Mouse (Mus musculus) limb, embryonic 12.5 days (tissue): ENCODE data around the gene Ubqln2. TPM values are rescaled to one million over a fixed set of nuclear protein-coding genes. Genes with fewer than 3 reads are reported as not detected.

Experiments
- ATAC-seq: fragments of 200-750 bp; cut with Nextera tagmentation; 2 replicates; pipeline ENCODE4 v1.8.0; 2017; ENCODE audit warnings: low read depth, moderate TSS enrichment; ENCODE audit not compliant: insufficient number of reproducible peaks, insufficient read depth, low FRiP score, low TSS enrichment
- H3K27ac ChIP-seq: fragments of 300-500 bp; sonication (generic); 2 replicates; pipeline ENCODE4 v1.5.1; 2016; ENCODE audit warnings: mild to moderate bottlenecking, moderate library complexity
- H3K27me3 ChIP-seq: fragments of 300-500 bp; sonication (generic); 2 replicates; pipeline ENCODE4 v1.6.1; 2016; ENCODE audit warnings: mild to moderate bottlenecking, moderate library complexity
- H3K36me3 ChIP-seq: fragments of 300-500 bp; sonication (generic); 2 replicates; pipeline ENCODE4 v1.6.1; 2016; ENCODE audit warnings: mild to moderate bottlenecking, moderate library complexity
- H3K4me1 ChIP-seq: fragments of 300-500 bp; sonication (generic); replicated peaks from 2 replicates; pipeline ENCODE4 v1.6.1; 2016
- H3K4me2 ChIP-seq: fragments of 300-500 bp; sonication (generic); 2 replicates; pipeline ENCODE4 v1.6.1; 2016; ENCODE audit warnings: mild to moderate bottlenecking, moderate library complexity
- H3K4me3 ChIP-seq: fragments of 300-500 bp; sonication (generic); replicated peaks from 2 replicates; pipeline ENCODE4 v1.5.1; 2016; ENCODE audit warnings: mild to moderate bottlenecking
- H3K9ac ChIP-seq: fragments of 300-500 bp; sonication (generic); replicated peaks from 2 replicates; pipeline ENCODE4 v1.6.1; 2016; ENCODE audit warnings: mild to moderate bottlenecking, moderate library complexity
- H3K9me3 ChIP-seq: fragments of 300-500 bp; sonication (generic); 2 replicates; pipeline ENCODE4 v1.6.1; 2016; ENCODE audit warnings: mild to moderate bottlenecking, moderate library complexity
- WGBS: fragments of 180-500 bp; shearing (Covaris S2); methylation state at CpG from one replicate; pipeline ENCODE4 v1.1.7; 2016; 5-methylcytosine and 5-hydroxymethylcytosine counted together
- polyA plus RNA-seq: library from polyadenylated mRNA; unstranded; fragments of >200 nt; fragmentation: Nextera tagmentation; extraction: Ambion mirVana; gene quantifications from 2 replicates; pipeline ENCODE4 v1.2.1, GENCODE M21; 2016

Gene Ubqln2
- 27.3 and 32.8 TPM in 2 replicates for polyA plus RNA-seq

GRCm38 (mm10) chrX:153497688-153498516 is at the start of gene Ubqln2:
Ubqln2 (plus strand) TSS chrX:153498227.
- peak within 1 kb of the TSS; percentile 95 for H3K27ac ChIP-seq
- H3K9me3 ChIP-seq = no peaks in the 10 kb centered on the region
- 11% methylated on average over 51 of the region's 76 CpGs for WGBS
- ATAC-seq = peak; percentile 93
- H3K27me3 ChIP-seq = no peaks in the 10 kb centered on the region; the same call in 1 of the 2 replicates
- peak within 1 kb of the TSS; percentile 59 for H3K4me3 ChIP-seq
- H3K4me1 ChIP-seq = 0 out of 2 replicates have a peak, but pooled peaks cover 4% of the 10 kb centered on the region
- peak within 1 kb of the TSS; percentile 76 for H3K4me2 ChIP-seq
- no peaks in the 10 kb centered on the region for H3K36me3 ChIP-seq
- peak within 1 kb of the TSS; percentile 83 for H3K9ac ChIP-seq

DNA sequence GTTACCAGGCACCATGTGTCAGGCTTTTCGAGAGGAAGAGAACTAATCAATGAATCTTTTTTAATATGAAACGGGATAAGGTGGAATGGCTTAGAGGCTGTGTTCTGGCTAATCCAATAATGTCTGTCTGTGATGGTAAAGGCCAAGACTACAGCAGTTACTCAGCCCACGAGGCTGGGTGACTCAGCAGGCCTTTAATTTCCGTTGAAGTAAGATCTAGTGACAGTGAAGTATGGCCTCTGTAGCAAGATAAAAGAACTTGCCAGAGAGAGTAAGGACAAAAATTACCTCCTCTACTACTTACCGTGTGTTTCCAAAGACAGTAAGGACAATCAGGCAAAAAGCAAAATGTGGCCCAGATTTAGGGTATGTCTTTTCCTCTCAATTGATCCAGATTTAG is 46.1 kb upstream of the Ubqln2 start:
- Histone ChIP-seq H3K27ac (no peak overlapping the region), H3K27me3 (no peaks in the 10 kb centered on the region), H3K4me1 (no peaks in the 10 kb centered on the region), H3K4me3 (no peak overlapping the region), H3K36me3 (no peaks in the 10 kb centered on the region), H3K9ac (no peak overlapping the region), H3K9me3 (no peaks in the 10 kb centered on the region), H3K4me2 (no peak overlapping the region)
- ATAC-seq = no peak
- WGBS = 59% methylated on average over 5 of the region's 5 CpGs

DNA sequence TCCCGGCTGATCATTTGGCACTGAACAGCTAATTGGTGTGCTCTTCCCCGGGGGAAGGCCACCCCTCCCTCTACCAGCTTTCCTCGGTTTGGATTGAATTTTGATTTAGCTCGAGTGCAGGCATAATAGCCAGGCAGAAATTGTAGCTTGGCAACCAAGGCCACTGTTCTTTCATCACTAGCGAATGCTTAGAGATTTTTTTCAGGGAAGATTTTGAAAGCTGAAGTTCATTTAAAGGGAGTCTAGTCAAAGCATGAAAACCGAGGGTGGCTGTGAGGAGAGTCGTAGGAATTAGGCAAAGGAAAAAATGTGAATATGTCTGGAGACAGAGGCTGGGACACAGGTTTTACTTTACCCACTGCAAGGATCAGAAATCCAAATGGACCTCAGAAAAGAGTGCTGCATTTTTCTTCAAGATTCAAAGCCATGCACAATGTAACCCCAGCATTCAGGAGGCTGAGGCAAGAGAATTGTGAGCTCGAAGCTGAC is 21.2 kb upstream of the Ubqln2 start:
- Histone ChIP-seq H3K9me3 (no peaks in the 10 kb centered on the region), H3K27me3 (no peaks in the 10 kb centered on the region), H3K9ac (no peak overlapping the region), H3K27ac (no peak overlapping the region), H3K4me1 (no peaks in the 10 kb centered on the region), H3K36me3 (no peaks in the 10 kb centered on the region), H3K4me3 (no peak overlapping the region), H3K4me2 (no peak overlapping the region)
- 68% methylated on average over 8 of the region's 8 CpGs for WGBS
- ATAC-seq = no peak

GRCm38 (mm10) chrX:153492326-153492725 is 5.7 kb upstream of the Ubqln2 start:
- Histone ChIP-seq H3K9ac (no peak overlapping the region), H3K27me3 (no peaks in the 10 kb centered on the region), H3K4me3 (no peak overlapping the region), H3K27ac (no peak overlapping the region), H3K4me2 (no peak overlapping the region), H3K36me3 (no peaks in the 10 kb centered on the region), H3K9me3 (no peaks in the 10 kb centered on the region), H3K4me1 (no peaks in the 10 kb centered on the region)
- WGBS = 42% methylated on average over 3 of the region's 3 CpGs
- ATAC-seq = no peak

- peak overlapping the region; percentile 76 for H3K4me2 ChIP-seq
- no peaks in the 10 kb centered on the region for H3K36me3 ChIP-seq
- H3K9me3 ChIP-seq = no peaks in the 10 kb centered on the region
- ATAC-seq = peak; percentile 1; the same call in 1 of the 2 replicates
- peak overlapping the region; percentile 83 for H3K9ac ChIP-seq
- peak overlapping the region; percentile 95 for H3K27ac ChIP-seq
- WGBS = 12% methylated on average over 30 of the region's 30 CpGs
- H3K4me1 ChIP-seq = 0 out of 2 replicates have a peak, but pooled peaks cover 4% of the 10 kb centered on the region
- H3K4me3 ChIP-seq = peak overlapping the region; percentile 59
- no peaks in the 10 kb centered on the region; the same call in 1 of the 2 replicates for H3K27me3 ChIP-seq
Measured at GRCm38 (mm10) chrX:153498665-153499293, 752 bp downstream of the Ubqln2 start.

- peak overlapping the region; percentile 73 for H3K27ac ChIP-seq
- WGBS = 21% methylated on average over 32 of the region's 32 CpGs
- peak overlapping the region; percentile 76 for H3K4me2 ChIP-seq
- no peaks in the 10 kb centered on the region for H3K36me3 ChIP-seq
- peak overlapping the region; percentile 83 for H3K9ac ChIP-seq
- peak overlapping the region; percentile 59 for H3K4me3 ChIP-seq
- H3K4me1 ChIP-seq = 0 out of 2 replicates have a peak, but pooled peaks cover 4% of the 10 kb centered on the region
- ATAC-seq = no peak
- no peaks in the 10 kb centered on the region; the same call in 1 of the 2 replicates for H3K27me3 ChIP-seq
- no peaks in the 10 kb centered on the region for H3K9me3 ChIP-seq
Measured at GRCm38 (mm10) chrX:153499294-153500046, 1.4 kb downstream of the Ubqln2 start.

- peak overlapping the region; percentile 76 for H3K4me2 ChIP-seq
- H3K9ac ChIP-seq = peak overlapping the region; percentile 83
- H3K4me3 ChIP-seq = peak overlapping the region; percentile 59
- H3K9me3 ChIP-seq = no peaks in the 10 kb centered on the region
- 0 out of 2 replicates have a peak, but pooled peaks cover 4% of the 10 kb centered on the region for H3K4me1 ChIP-seq
- H3K27me3 ChIP-seq = no peaks in the 10 kb centered on the region; the same call in 1 of the 2 replicates
- 16% methylated on average over 12 of the region's 12 CpGs for WGBS
- H3K36me3 ChIP-seq = no peaks in the 10 kb centered on the region
- H3K27ac ChIP-seq = peak overlapping the region; percentile 73
- ATAC-seq = no peak
Measured at GRCm38 (mm10) chrX:153500047-153500345, 2.0 kb downstream of the Ubqln2 start.

DNA sequence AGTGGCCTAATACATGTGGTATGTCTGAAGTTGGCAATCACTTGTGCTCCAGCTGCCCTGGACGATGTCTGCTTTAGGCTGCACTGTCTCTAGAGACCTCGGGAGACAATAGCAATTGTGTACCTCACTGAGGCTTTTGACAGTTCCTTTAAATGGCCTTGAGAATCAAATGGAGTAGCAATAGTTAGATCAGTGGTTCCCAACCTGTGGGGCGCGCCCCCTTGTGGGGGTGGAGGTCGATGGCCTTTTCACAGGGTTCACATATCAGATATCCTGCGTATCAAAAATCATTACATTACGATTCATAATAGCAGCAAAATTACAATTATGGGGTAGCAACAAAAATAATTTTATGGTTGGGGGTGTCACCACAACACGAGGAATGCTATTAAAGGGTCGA is 7.9 kb downstream of the Ubqln2 start:
- no peaks in the 10 kb centered on the region for H3K9me3 ChIP-seq
- H3K27me3 ChIP-seq = no peaks in the 10 kb centered on the region
- ATAC-seq = no peak
- 0 out of 2 replicates have a peak, but pooled peaks cover 4% of the 10 kb centered on the region for H3K4me1 ChIP-seq
- H3K4me3 ChIP-seq = no peak overlapping the region
- no peak overlapping the region for H3K4me2 ChIP-seq
- 49% methylated on average over 9 of the region's 9 CpGs for WGBS
- no peak overlapping the region for H3K27ac ChIP-seq
- H3K36me3 ChIP-seq = no peaks in the 10 kb centered on the region
- no peak overlapping the region for H3K9ac ChIP-seq

GRCm38 (mm10) chrX:153515491-153515890 is 17.5 kb downstream of the Ubqln2 start:
- Histone ChIP-seq H3K27ac (no peak overlapping the region), H3K9me3 (no peaks in the 10 kb centered on the region), H3K4me1 (no peaks in the 10 kb centered on the region), H3K4me2 (no peak overlapping the region), H3K9ac (no peak overlapping the region), H3K4me3 (no peak overlapping the region), H3K27me3 (no peaks in the 10 kb centered on the region), H3K36me3 (no peaks in the 10 kb centered on the region)
- no peak for ATAC-seq
- 84% methylated on average over 5 of the region's 5 CpGs for WGBS

- WGBS = 32% methylated on average over 2 of the region's 2 CpGs
- Histone ChIP-seq H3K4me2 (no peak overlapping the region), H3K36me3 (no peaks in the 10 kb centered on the region), H3K9me3 (no peaks in the 10 kb centered on the region), H3K9ac (no peak overlapping the region), H3K27me3 (no peaks in the 10 kb centered on the region), H3K4me1 (no peaks in the 10 kb centered on the region), H3K27ac (no peak overlapping the region), H3K4me3 (no peak overlapping the region)
- ATAC-seq = no peak
Measured at GRCm38 (mm10) chrX:153528399-153528798, 30.4 kb downstream of the Ubqln2 start.
